Mouse (Mus musculus) hindbrain, embryonic 14.5 days (tissue): Measurements from ENCODE around the gene Atp6v0e. TPM values are rescaled to one million over a fixed set of nuclear protein-coding genes. Genes with fewer than 3 reads are reported as not detected.
A peak's percentile ranks its signal among the peaks of the same experiment; 100 is the strongest.

Experiments
- ATAC-seq: fragments of 200-750 bp; cut with Nextera tagmentation; 2 replicates; pipeline ENCODE4 v1.8.0; 2017; ENCODE audit warnings: moderate number of reproducible peaks, mild to moderate bottlenecking, moderate TSS enrichment, moderate library complexity; ENCODE audit not compliant: low FRiP score
- DNase-seq: peaks from one replicate; pipeline ENCODE4 v3.0.0-alpha.2; 2015; ENCODE audit warnings: low spot score
- H3K27ac ChIP-seq: fragments of 300-500 bp; sonication (generic); 2 replicates; pipeline ENCODE4 v1.5.1; 2014; ENCODE audit warnings: mild to moderate bottlenecking, moderate library complexity
- H3K27me3 ChIP-seq: fragments of 300-500 bp; sonication (generic); 2 replicates; pipeline ENCODE4 v1.6.1; 2014; ENCODE audit warnings: mild to moderate bottlenecking, low read length, mixed read lengths; ENCODE audit not compliant: control insufficient read depth, insufficient read depth
- H3K36me3 ChIP-seq: fragments of 300-500 bp; sonication (generic); replicated peaks from 2 replicates; pipeline ENCODE4 v1.6.1; 2014; ENCODE audit not compliant: control insufficient read depth, insufficient read depth
- H3K4me1 ChIP-seq: fragments of 300-500 bp; sonication (generic); replicated peaks from 2 replicates; pipeline ENCODE4 v1.6.1; 2014; ENCODE audit warnings: antibody characterized with exemption, low read length, mixed read lengths; ENCODE audit not compliant: control insufficient read depth, insufficient read depth
- H3K4me2 ChIP-seq: fragments of 300-500 bp; sonication (generic); replicated peaks from 2 replicates; pipeline ENCODE4 v1.6.1; 2014; ENCODE audit warnings: mild to moderate bottlenecking, moderate library complexity
- H3K4me3 ChIP-seq: fragments of 300-500 bp; sonication (generic); replicated peaks from 2 replicates; pipeline ENCODE4 v1.5.1; 2014; ENCODE audit warnings: mild to moderate bottlenecking, low read length
- H3K9ac ChIP-seq: fragments of 300-500 bp; sonication (generic); 2 replicates; pipeline ENCODE4 v1.6.1; 2014
- H3K9me3 ChIP-seq: fragments of 300-500 bp; sonication (generic); 2 replicates; pipeline ENCODE4 v1.6.1; 2016; ENCODE audit warnings: low read length; ENCODE audit not compliant: control insufficient read depth
- WGBS: fragments of 180-500 bp; shearing (Covaris S2); extraction: QIAGEN DNeasy Blood & Tissue Kit; methylation state at CpG from one replicate; pipeline ENCODE4 v1.1.7; 2014; 5-methylcytosine and 5-hydroxymethylcytosine counted together
- polyA plus RNA-seq: library from polyadenylated mRNA; unstranded; fragments of >200 nt; fragmentation: Nextera tagmentation; extraction: Ambion mirVana; gene quantifications from 2 replicates; pipeline ENCODE4 v1.2.1, GENCODE M21; 2014

Gene Atp6v0e
- polyA plus RNA-seq, 1 experiment from 2014 or later: 106 TPM

- DNase-seq: peak; percentile 37
- 19% methylated on average over 7 of the region's 7 CpGs for WGBS
- ATAC-seq: peak; percentile 63
Observed at GRCm38 (mm10) chr17:26675845-26676244, 12.8 kb downstream of the Atp6v0e start.

GRCm38 (mm10) chr17:26676252-26676615 is 13.2 kb downstream of the Atp6v0e start:
- ATAC-seq: peak; percentile 96
- 1% methylated on average over 30 of the region's 30 CpGs for WGBS

More at GRCm38 (mm10) chr17:26675845-26676244, 12.8 kb downstream of the Atp6v0e start:
- Histone ChIP-seq H3K27ac (peak overlapping the region; percentile 92), H3K4me3 (peak overlapping the region; percentile 94), H3K4me1 (peaks cover 26% of the 10 kb centered on the region), H3K9me3 (no peaks in the 10 kb centered on the region), H3K36me3 (no peaks in the 10 kb centered on the region), H3K9ac (peak overlapping the region; percentile 89), H3K27me3 (no peaks in the 10 kb centered on the region), H3K4me2 (peak overlapping the region; percentile 65)

DNA sequence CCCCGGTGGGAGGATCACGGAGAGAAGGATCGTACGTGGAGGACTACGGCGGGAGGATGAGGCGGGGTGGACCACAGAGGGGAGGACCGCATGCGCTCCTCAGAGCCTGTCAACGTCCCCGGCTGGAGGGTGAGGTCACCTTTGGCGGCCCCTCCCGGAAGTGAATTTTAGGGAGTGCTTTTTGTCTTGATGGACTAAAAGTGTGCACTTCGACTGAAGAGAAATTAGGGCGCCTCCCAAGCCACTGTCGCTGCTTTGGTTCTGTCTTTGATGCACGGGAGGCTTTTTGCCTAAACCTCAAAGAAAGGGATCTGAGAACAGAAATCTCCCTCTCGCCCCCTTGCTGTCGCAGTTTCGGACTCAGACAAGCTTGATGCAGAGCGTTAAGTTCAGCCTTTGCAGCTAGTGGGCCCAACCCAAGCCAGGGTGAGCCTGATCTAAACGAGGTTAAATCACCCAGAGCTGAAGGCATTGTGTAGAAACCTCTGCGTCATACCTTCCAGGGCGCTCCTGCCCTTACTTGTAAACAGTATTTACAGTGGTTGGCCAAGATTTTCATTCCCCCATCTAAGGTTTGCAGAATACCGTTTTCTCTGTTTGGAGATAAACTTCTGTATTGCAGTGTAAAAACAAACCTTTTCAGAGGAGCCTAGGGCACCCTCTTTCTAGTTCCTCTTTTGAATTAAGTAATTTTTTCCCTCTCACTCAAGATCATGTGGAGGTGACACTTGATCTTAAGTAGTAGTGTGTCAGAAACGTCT is 13.8 kb downstream of the Atp6v0e start:
- peak; percentile 57 for DNase-seq

More at GRCm38 (mm10) chr17:26676252-26676615, 13.2 kb downstream of the Atp6v0e start:
- Histone ChIP-seq H3K4me3 (peak overlapping the region; percentile 94), H3K4me1 (peaks cover 26% of the 10 kb centered on the region), H3K27me3 (no peaks in the 10 kb centered on the region), H3K9me3 (no peaks in the 10 kb centered on the region), H3K27ac (peak overlapping the region; percentile 92), H3K36me3 (no peaks in the 10 kb centered on the region), H3K9ac (peak overlapping the region; percentile 89), H3K4me2 (peak overlapping the region; percentile 65)
- DNase-seq: peak; percentile 89

DNA sequence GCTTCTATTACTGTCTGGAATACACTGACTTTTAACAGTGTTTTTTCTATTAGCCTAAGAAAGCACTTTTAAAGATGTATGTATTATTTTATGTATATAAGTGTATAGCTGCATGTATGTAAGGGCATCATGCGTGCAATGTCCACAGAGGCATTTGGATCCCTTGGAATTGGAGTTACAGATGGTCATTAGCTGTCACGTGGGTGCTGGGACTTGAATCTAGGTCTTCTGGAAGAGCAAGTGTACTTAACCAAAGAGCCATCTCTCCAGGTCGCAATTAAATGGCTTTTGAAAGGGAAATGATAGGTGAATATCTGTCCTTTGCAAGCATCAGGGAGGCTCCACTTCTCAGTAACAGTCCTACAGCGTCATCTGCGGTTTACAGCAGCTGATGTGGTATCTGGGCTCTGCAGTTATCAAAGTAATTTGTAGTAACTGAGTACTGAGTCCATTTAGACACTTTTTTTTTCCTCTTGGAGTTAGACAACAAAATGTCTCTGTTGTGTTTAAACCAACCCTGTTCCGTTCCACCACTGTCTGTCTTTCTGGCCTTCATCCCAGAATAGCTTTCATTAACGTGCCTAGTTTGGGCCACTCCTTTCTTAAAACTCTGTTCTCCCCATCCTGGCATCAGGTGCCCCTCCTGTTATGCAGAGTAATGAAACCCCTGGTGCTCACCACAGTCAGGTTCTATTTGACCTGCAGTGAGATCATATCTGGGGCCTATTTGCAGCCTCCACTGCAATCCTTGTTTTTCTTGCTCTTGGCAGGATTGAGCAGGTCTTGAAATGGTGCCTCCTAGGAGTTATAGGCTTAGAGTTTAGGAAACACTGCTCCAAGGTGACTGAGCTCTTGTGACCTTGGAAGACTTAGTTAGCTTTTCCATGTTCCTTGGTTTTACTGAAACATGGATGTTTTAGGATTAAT is 14.9 kb downstream of the Atp6v0e start:
- Histone ChIP-seq H3K4me1 (peaks cover 26% of the 10 kb centered on the region), H3K9me3 (no peaks in the 10 kb centered on the region), H3K4me3 (no peak overlapping the region), H3K36me3 (no peaks in the 10 kb centered on the region), H3K4me2 (peak overlapping the region; percentile 65), H3K27me3 (no peaks in the 10 kb centered on the region), H3K9ac (peak overlapping the region; percentile 40), H3K27ac (no peak overlapping the region)
- DNase-seq (no peak), ATAC-seq (no peak)
- 89% methylated on average over 7 of the region's 7 CpGs for WGBS

More for the DNA sequence above, 13.8 kb downstream of the Atp6v0e start:
- Histone ChIP-seq H3K4me2 (peak overlapping the region; percentile 65), H3K4me3 (peak overlapping the region; percentile 94), H3K9me3 (no peaks in the 10 kb centered on the region), H3K4me1 (peaks cover 26% of the 10 kb centered on the region), H3K36me3 (no peaks in the 10 kb centered on the region), H3K9ac (peak overlapping the region; percentile 89), H3K27ac (peak overlapping the region; percentile 92), H3K27me3 (no peaks in the 10 kb centered on the region)
- WGBS: 4% methylated on average over 26 of the region's 26 CpGs
- peak; percentile 92 for ATAC-seq

DNA sequence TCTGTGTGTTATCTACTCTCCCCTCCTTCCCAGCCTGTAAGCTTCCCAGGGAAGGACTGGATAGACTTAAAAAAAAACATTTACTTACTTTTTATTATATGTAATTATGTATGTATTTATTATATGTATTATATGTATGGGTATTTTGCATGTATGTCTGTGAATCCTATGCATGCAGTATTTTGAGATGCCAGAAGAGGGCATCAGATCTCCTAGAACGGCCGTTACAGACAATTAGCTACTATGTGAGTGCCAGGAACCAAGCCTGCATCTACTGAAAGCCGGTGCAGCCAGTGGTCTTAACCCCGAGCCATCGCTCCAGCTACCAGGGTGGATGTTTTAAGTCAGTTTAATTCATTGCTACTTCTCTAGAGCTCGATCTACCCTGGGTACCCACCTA is 18.2 kb downstream of the Atp6v0e start:
- DNase-seq: no peak
- no peak overlapping the region for H3K4me2 ChIP-seq
- no peak overlapping the region for H3K9ac ChIP-seq
- H3K4me1 ChIP-seq: peaks cover 22% of the 10 kb centered on the region
- WGBS: 90% methylated on average over 6 of the region's 6 CpGs
- no peak overlapping the region for H3K4me3 ChIP-seq
- no peaks in the 10 kb centered on the region for H3K27me3 ChIP-seq
- no peak overlapping the region for H3K27ac ChIP-seq
- no peaks in the 10 kb centered on the region for H3K9me3 ChIP-seq
- ATAC-seq: no peak
- H3K36me3 ChIP-seq: peaks cover 27% of the 10 kb centered on the region

DNA sequence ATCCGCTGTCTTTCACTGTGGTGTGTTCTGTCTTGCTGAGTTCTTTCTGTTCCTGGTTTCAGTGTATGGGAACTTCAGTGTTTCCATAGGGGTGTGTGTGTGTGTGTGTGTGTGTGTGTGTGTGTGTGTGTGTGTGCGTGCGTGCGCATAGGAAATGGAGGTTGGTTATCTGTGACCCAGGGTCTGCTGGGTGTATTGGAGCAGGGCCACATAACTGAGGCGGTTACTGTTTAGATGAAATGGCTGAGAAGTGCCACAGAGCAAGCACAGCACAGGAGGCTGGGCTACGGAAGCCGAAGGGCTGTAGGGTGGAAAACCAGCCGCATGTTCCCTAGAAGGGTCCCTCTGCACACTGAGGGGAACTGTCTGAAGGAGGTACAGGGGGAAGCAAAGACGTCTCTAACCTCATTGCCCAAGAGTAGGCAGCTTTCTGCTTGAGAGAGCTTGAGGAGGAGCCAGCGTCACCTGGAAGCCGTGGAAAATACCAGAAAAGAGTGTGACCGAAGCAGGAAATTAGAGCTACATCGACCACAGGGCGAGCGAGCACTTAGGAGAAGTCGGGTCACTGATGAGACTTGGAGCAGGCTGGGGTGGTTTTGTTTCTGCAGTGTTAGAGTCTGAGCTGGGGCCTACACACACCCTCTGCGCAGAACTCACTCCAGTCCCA is 23.4 kb downstream of the Atp6v0e start:
- H3K27me3 ChIP-seq: no peaks in the 10 kb centered on the region
- H3K9me3 ChIP-seq: no peaks in the 10 kb centered on the region
- no peak overlapping the region for H3K27ac ChIP-seq
- 94% methylated on average over 17 of the region's 17 CpGs for WGBS
- H3K36me3 ChIP-seq: peaks cover 34% of the 10 kb centered on the region
- DNase-seq (no peak), ATAC-seq (no peak)
- H3K4me1 ChIP-seq: 0 out of 2 replicates have a peak, but pooled peaks cover 10% of the 10 kb centered on the region
- H3K4me2 ChIP-seq: no peak overlapping the region
- no peak overlapping the region for H3K4me3 ChIP-seq
- no peak overlapping the region for H3K9ac ChIP-seq

GRCm38 (mm10) chr17:26688795-26689735 is 26.0 kb downstream of the Atp6v0e start:
- no peaks in the 10 kb centered on the region for H3K27me3 ChIP-seq
- 0 out of 2 replicates have a peak, but pooled peaks cover 10% of the 10 kb centered on the region for H3K4me1 ChIP-seq
- H3K27ac ChIP-seq: peak overlapping the region; percentile 71
- H3K4me2 ChIP-seq: no peak overlapping the region
- no peak overlapping the region for H3K4me3 ChIP-seq
- H3K9me3 ChIP-seq: no peaks in the 10 kb centered on the region
- H3K36me3 ChIP-seq: peaks cover 25% of the 10 kb centered on the region
- 64% methylated on average over 8 of the region's 8 CpGs for WGBS
- ATAC-seq (no peak), DNase-seq (peak; percentile 35)
- H3K9ac ChIP-seq: no peak overlapping the region

DNA sequence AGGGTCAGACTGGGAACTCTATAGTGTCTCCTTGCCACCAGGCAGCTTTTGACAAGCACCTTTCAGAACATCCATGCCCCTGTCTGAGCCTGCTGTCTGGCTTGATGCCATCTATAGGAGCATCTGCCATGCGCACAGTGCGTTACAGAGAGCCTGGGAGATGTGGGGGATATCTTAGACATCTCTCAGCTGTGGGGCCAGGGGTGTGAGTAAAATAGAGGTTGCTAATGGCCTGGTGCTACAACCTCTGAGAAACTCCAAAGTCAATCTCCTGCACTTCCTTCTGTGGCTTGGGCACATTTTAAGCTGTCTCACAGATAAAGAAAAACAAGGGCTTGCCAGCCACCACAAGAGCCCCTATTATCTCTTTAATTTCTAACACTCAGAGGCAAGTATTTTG is 26.8 kb downstream of the Atp6v0e start:
- Histone ChIP-seq H3K4me3 (no peak overlapping the region), H3K9ac (no peak overlapping the region), H3K27ac (peak overlapping the region; percentile 71), H3K4me2 (no peak overlapping the region), H3K36me3 (peaks cover 17% of the 10 kb centered on the region), H3K27me3 (no peaks in the 10 kb centered on the region), H3K9me3 (no peaks in the 10 kb centered on the region), H3K4me1 (0 out of 2 replicates have a peak, but pooled peaks cover 10% of the 10 kb centered on the region)
- ATAC-seq (no peak), DNase-seq (no peak)
- 67% methylated on average over 2 of the region's 2 CpGs for WGBS
